Mouse (Mus musculus) neutrophil, adult 65 days (primary cell): ENCODE data around the gene Snap23. TPM values are rescaled to one million over a fixed set of nuclear protein-coding genes. Genes with fewer than 3 reads are reported as not detected.

Experiments
- total RNA-seq: library from RNA; stranded (reverse); gene quantifications from 2 replicates; pipeline ENCODE4 v1.2.4, GENCODE M21; 2023

Snap23 gene
- total RNA-seq: 164 and 167 TPM in 2 replicates

DNA sequence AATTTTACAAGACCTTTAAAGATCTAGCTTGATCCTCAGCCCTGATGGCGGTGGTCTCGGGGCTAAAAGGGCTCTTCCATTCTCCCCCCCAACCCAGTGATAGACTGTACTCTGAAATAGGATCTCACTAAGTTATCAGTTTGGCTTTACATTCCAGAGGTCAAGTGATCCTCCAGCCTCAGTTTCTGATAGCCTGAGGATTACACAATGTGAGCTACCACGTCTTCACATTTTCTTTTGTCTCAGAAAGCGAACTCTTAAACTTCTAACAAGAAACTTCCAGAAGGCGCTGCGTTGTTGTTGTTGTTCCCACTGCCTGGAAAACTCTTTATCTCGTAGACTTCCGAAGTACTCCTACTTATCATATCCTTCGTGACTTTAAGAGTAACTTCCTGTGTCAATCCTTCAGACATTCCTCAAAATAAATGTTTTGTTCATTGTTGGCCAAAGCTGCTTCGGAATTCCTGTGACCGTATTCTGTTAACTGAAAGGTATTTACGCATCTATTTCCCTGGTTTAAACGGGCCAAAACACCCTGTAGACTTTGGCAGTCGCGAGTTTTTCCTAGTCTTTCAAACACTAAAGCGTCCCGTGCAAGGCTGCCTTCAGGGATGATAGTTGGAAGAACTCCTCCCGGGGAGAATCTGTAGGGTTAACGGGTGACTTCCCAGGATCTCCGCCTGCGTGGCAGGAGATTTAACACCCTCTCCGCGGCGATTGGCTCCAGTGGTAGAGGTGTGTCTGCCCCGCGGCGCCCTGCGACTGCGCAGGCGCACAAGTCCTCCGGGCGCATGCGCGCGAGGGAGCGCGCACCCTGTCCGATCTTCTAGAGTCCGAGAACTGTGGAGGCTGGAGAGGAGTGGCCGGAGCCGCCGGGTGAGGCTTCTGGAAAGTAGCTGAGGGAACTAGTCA lies at the start of gene Snap23:
Snap23 (plus strand) TSS at position 786 of the 912 bp plus-strand sequence.

DNA sequence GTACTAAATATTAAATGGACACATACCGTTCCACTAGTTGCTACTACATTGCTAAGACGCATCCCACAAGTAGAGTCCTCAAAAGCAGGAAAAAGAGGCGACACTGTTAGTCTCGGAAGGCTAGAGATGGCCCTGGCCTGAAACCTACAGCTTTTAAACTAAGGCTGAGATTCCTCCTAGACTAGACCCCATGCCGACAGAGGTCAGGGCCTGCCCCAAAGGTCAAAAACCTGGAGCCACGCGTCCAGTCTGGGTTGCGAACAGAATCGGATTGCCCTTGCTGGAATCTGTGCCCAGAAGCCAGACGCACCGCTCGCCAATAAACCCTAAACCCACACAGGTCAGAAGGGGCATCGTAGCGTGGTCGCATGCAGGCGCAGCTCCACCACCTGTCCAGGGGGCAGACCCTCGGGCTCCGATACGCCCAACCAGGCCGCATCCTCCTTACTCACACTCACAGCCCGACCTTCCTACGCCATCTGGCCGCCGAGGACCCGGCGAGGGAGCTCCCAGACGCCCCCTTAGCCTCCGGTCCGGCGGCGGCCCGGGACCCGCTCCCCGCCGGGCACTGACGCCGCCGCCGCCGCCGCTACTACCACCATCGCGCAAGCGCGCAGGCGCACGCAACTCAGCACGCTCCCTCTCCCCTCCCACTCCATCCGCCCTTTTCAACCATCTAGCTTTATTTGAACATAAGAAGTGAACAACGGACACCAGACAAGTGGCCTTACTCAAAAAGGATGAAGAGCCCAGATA lies 4.1 kb upstream of the Snap23 start, which contains the start of gene Zfp106:
Zfp106 (minus strand) TSS at position 609 of the 756 bp plus-strand sequence.

DNA sequence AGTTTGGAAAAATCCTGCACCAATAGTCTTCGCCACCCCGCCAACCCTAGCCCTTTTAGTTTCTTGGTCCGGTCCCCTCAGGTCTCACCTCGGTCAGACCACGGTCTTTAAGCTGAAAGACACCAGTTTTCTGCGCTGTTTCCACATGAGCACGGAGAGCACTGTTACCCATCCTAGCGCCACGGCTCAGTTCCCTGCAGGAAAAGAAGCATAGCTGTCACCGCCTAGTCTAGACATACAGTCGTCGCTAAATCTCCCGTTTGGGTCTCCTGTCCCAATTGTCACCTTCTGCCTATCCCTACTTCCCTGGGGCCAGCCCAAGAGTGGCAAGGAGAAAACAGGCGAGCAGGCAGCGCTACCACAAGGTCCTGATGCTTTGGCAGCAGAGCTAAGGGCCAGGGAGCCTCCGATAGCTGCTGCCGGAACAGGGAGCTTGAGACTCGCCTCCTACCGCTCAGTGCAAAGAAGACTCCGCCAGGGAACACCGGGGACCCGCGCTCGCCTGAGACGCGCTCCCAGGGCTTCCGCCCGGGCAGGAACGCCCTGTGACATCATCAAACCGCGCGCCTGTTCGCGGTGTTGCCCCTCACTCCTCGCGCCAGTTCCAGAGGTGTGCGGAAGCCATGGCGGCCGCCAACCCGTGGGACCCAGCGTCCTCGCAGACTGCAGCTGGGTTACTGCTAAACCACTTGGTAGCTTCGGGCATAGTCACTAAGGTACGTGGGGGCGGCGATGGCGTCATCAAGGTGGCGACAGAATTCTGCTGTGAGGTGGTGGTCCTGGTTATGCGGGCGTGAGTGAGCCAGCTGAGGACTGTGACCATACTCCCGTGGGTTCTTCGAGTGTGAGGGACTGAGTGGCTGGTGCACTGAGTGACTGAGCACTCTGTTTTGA lies 41.6 kb downstream of the Snap23 start, which contains the start of the genes Haus2 and Lrrc57:
Haus2 (plus strand) TSS at position 554 of the 894 bp plus-strand sequence.
Lrrc57 (minus strand) TSS at position 691 of the 894 bp plus-strand sequence.

DNA sequence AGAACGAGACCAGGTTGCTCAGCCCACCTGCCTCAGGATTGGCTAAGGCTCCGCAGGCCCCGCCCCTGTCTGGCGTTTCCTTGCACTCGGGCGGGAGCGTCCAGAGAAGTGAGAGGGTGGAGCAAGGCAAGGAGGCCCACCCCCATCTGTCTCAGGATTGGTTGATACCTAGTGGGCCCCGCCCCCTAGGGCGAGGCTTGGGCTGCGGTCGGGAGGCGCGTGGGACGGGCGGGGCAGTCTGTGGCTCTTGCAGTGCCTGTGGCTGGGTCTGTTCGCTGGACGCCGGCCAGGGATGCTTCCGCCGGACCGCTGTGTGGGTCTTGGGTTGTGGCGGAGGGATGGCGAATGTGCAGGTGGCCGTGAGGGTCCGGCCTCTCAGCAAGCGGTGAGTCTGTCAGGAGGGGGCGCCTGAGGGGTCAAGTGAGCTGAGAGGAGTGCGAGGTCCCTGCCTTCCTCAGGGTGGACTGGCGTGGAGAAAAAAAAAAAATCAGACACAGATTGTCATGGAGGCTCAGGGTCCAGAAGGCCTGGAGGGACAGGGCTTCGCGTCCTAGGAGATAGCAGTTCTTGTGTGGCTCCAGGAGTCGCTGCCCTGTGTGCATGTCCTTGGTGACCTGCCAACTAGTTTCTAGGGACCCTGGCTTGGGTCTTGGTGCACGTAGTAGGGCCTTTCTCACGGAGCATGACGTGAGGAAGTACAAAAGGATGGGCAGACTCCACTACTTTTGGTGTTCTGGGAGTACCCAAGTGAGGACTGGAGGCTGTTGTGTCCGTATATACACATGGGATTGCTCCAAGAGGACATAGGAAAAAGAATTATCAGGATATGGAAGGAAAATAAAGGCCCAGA lies 61.6 kb downstream of the Snap23 start, which contains the start of gene Stard9:
Stard9 (plus strand) TSS at position 236 of the 850 bp plus-strand sequence.

Other genes with a start within 250 kb of the Snap23 start
- gene Vps39, start 214.5 kb upstream of the Snap23 start, total RNA-seq: 32.4 and 58.1 TPM in 2 replicates
- 14.4 and 19.1 TPM in 2 replicates for gene Ganc, start 163.8 kb upstream of the Snap23 start, total RNA-seq
- gene Tmem87a, start 163.6 kb upstream of the Snap23 start, total RNA-seq: 25.4 and 31.8 TPM in 2 replicates
- gene Capn3, start 111.7 kb upstream of the Snap23 start, total RNA-seq: 0.27 and 0.82 TPM in 2 replicates
- gene Zfp106, start 3.8 kb upstream of the Snap23 start, total RNA-seq: 82.1 and 86.6 TPM in 2 replicates
- gene Haus2, start 41.7 kb downstream of the Snap23 start, total RNA-seq: 19.0 and 21.2 TPM in 2 replicates
- gene Lrrc57, start 41.8 kb downstream of the Snap23 start, total RNA-seq: 28.4 and 28.8 TPM in 2 replicates
- 8.9 and 11.3 TPM in 2 replicates for gene Stard9, start 61.5 kb downstream of the Snap23 start, total RNA-seq